Mouse (Mus musculus) myocyte (in vitro differentiated cells): ENCODE results near the gene Map2k2. TPM values are rescaled to one million over a fixed set of nuclear protein-coding genes. Genes with fewer than 3 reads are reported as not detected.

ENCODE experiments used
- H3K27me3 ChIP-seq: one replicate; pipeline ENCODE4 v1.6.1; 2011; ENCODE audit not compliant: control insufficient read depth, insufficient read depth, insufficient read length
- H3K36me3 ChIP-seq: one replicate; pipeline ENCODE4 v1.6.1; 2011; ENCODE audit not compliant: control insufficient read depth, insufficient read depth
- H3K4me2 ChIP-seq: one replicate; pipeline ENCODE4 v1.6.1; 2011; ENCODE audit warnings: low read depth, control low read depth
- H3K4me3 ChIP-seq: one replicate; pipeline ENCODE4 v1.5.1; 2011; ENCODE audit warnings: mild to moderate bottlenecking, control low read depth, moderate library complexity
- H3K79me2 ChIP-seq: one replicate; pipeline ENCODE4 v1.6.1; 2011; ENCODE audit not compliant: control insufficient read depth, insufficient read depth
- H3ac ChIP-seq: one replicate; pipeline ENCODE4 v1.6.1; 2011; ENCODE audit not compliant: control insufficient read depth, insufficient read length
- CEBPB ChIP-seq: IDR thresholded peaks from 2 replicates; pipeline ENCODE4 v1.6.1; 2011; ENCODE audit warnings: mild to moderate bottlenecking, moderate library complexity; ENCODE audit not compliant: poor library complexity, insufficient read depth, severe bottlenecking
- E2F4 ChIP-seq: IDR thresholded peaks from one replicate; pipeline ENCODE4 v1.6.1; 2011; ENCODE audit warnings: mild to moderate bottlenecking, control low read depth, moderate library complexity; ENCODE audit not compliant: insufficient read depth
- MAX ChIP-seq: IDR thresholded peaks from one replicate; pipeline ENCODE4 v1.6.1; 2011; ENCODE audit warnings: low read depth, mild to moderate bottlenecking, control low read depth
- MYOD1 ChIP-seq, 3 experiments: IDR thresholded peaks; one replicate each; pipeline ENCODE4 v1.6.1; 2011; ENCODE audit warnings: control low read depth in 2 of 3, low read depth in 2 of 3, mild to moderate bottlenecking in 2 of 3, moderate library complexity in 1 of 3; ENCODE audit not compliant: insufficient read length in 2 of 3, control insufficient read depth in 1 of 3
- MYOG ChIP-seq, 3 experiments: IDR thresholded peaks; one replicate each; pipeline ENCODE4 v1.6.1; 2011; ENCODE audit warnings: control low read depth in 2 of 3, low read depth in 2 of 3, mild to moderate bottlenecking in 2 of 3; ENCODE audit not compliant: insufficient read length in 2 of 3, control insufficient read depth in 1 of 3, insufficient read depth in 1 of 3
- POLR2A ChIP-seq: IDR thresholded peaks from one replicate; pipeline ENCODE4 v1.6.1; 2011; ENCODE audit warnings: low read depth, mild to moderate bottlenecking, control low read depth, moderate library complexity; ENCODE audit not compliant: insufficient read length
- POLR2AphosphoS2 ChIP-seq: IDR thresholded peaks from one replicate; pipeline ENCODE4 v1.6.1; 2011; ENCODE audit warnings: low read depth, control low read depth; ENCODE audit not compliant: insufficient read length
- REST ChIP-seq: IDR thresholded peaks from one replicate; pipeline ENCODE4 v1.6.1; 2011; ENCODE audit warnings: mild to moderate bottlenecking, control low read depth, moderate library complexity; ENCODE audit not compliant: insufficient read depth, insufficient read length
- SRF ChIP-seq: IDR thresholded peaks from one replicate; pipeline ENCODE4 v1.6.1; 2011; ENCODE audit warnings: low read depth; ENCODE audit not compliant: control insufficient read depth, insufficient read length
- TCF12 ChIP-seq: IDR thresholded peaks from one replicate; pipeline ENCODE4 v1.6.1; 2011; ENCODE audit warnings: mild to moderate bottlenecking, control low read depth; ENCODE audit not compliant: poor library complexity, insufficient read depth, severe bottlenecking
- TCF3 ChIP-seq: IDR thresholded peaks from one replicate; pipeline ENCODE4 v1.6.1; 2011; ENCODE audit warnings: low read depth, control low read depth; ENCODE audit not compliant: insufficient read length
- USF1 ChIP-seq: IDR thresholded peaks from one replicate; pipeline ENCODE4 v1.6.1; 2011; ENCODE audit warnings: low read depth, mild to moderate bottlenecking, control low read depth, moderate library complexity
- polyA plus RNA-seq: library from polyadenylated mRNA; unstranded; fragments of >200 nt; fragmentation: generic; extraction: Trizol; gene quantifications from one replicate; pipeline ENCODE4 v1.2.1, GENCODE M21; 2012; ENCODE audit warnings: missing spikeins

Map2k2 gene
- polyA plus RNA-seq, 1 experiment: 126 TPM

- TF ChIP-seq SRF (peak; percentile 74), MAX (no peak), CEBPB (peak; percentile 62; the same call in 1 of the 2 replicates), E2F4 (no peak), POLR2AphosphoS2 (peak; percentile 74), POLR2A (peak; percentile 82)
- Histone ChIP-seq H3K4me2 (peak overlapping the region; percentile 89), H3K4me3 (peak overlapping the region; percentile 94), H3K36me3 (no peaks in the 10 kb centered on the region), H3K27me3 (no peaks in the 10 kb centered on the region), H3ac (peak overlapping the region; percentile 73), H3K79me2 (peaks cover 47% of the 10 kb centered on the region)
Measured at GRCm38 (mm10) chr10:81137252-81138130, 31.8 kb downstream of the Map2k2 start.

GRCm38 (mm10) chr10:81138131-81138782 lies 32.5 kb downstream of the Map2k2 start:
- no peaks in the 10 kb centered on the region for H3K36me3 ChIP-seq
- H3K4me2 ChIP-seq: peak overlapping the region; percentile 89
- peak overlapping the region; percentile 94 for H3K4me3 ChIP-seq
- H3K79me2 ChIP-seq: peaks cover 55% of the 10 kb centered on the region
- H3K27me3 ChIP-seq: no peaks in the 10 kb centered on the region
- TF ChIP-seq MYOG (IDR thresholded peaks at IDR 0.05; ENCODE audit: control insufficient read depth in 1 of 3, insufficient read depth in 1 of 3, insufficient read length in 2 of 3, low read depth in 2 of 3) (peak in 1 of 3 experiments; percentile 65), MYOD1 (IDR thresholded peaks at IDR 0.05; ENCODE audit: control insufficient read depth in 1 of 3, insufficient read length in 2 of 3, low read depth in 2 of 3) (peak in 2 of 3 experiments; percentile 2 to 50), SRF (no peak)
- peak overlapping the region; percentile 73 for H3ac ChIP-seq

DNA sequence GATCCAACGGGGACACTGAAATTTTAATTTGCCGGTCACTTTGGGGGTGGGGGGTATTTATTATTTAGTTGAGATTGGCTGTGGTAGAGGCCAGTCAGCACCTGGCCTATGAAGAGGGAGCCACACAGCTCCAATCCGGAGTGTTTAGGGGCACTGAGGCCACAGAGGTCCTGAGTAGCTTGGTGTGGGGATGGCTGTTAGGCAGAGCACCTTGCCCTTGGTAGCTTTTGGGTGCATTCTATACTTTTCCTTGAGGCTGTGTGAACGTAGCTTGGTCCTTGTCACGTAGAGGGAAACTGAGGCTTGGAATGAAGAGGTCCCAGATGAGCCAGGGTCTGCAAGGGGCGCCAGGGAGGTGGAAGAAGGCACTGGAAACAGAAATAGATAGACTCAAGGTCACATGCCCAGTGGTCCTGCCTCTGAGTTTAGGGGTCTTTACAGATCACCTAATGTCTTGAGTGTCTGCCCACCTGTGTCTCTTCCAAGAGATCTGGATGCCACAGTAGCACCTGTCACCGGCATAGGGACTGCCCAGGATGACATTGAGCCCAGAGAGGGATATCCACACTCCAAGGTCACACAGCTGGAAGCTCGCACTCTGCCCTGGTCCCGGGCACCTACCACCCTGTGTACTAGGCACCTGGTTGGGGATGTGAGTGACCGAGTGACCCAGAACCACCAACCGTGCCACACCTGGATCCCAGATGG lies 33.3 kb downstream of the Map2k2 start:
- H3K36me3 ChIP-seq: no peaks in the 10 kb centered on the region
- no peaks in the 10 kb centered on the region for H3K27me3 ChIP-seq
- peak overlapping the region; percentile 89 for H3K4me2 ChIP-seq
- H3ac ChIP-seq: peak overlapping the region; percentile 73
- H3K79me2 ChIP-seq: peaks cover 62% of the 10 kb centered on the region
- TF ChIP-seq POLR2AphosphoS2: no peak
- TF ChIP-seq MYOD1 (IDR thresholded peaks at IDR 0.05; ENCODE audit: control insufficient read depth in 1 of 3, insufficient read length in 2 of 3, low read depth in 2 of 3): no peak
- TF ChIP-seq MAX: no peak
- no peak for TF ChIP-seq TCF12
- TF ChIP-seq CEBPB: no peak
- TF ChIP-seq SRF: no peak
- no peak for TF ChIP-seq REST
- no peak for TF ChIP-seq E2F4
- TF ChIP-seq USF1: no peak
- TF ChIP-seq POLR2A: no peak
- TF ChIP-seq TCF3: no peak
- TF ChIP-seq MYOG (IDR thresholded peaks at IDR 0.05; ENCODE audit: control insufficient read depth in 1 of 3, insufficient read depth in 1 of 3, insufficient read length in 2 of 3, low read depth in 2 of 3): no peak
- H3K4me3 ChIP-seq: peak overlapping the region; percentile 94

- peak overlapping the region; percentile 94 for H3K4me3 ChIP-seq
- no peaks in the 10 kb centered on the region for H3K36me3 ChIP-seq
- no peak for TF ChIP-seq TCF3
- TF ChIP-seq POLR2AphosphoS2: no peak
- H3K27me3 ChIP-seq: no peaks in the 10 kb centered on the region
- H3K4me2 ChIP-seq: peak overlapping the region; percentile 89
- no peak overlapping the region for H3ac ChIP-seq
- H3K79me2 ChIP-seq: peaks cover 64% of the 10 kb centered on the region
Measured at GRCm38 (mm10) chr10:81139529-81139846, 33.8 kb downstream of the Map2k2 start.

DNA sequence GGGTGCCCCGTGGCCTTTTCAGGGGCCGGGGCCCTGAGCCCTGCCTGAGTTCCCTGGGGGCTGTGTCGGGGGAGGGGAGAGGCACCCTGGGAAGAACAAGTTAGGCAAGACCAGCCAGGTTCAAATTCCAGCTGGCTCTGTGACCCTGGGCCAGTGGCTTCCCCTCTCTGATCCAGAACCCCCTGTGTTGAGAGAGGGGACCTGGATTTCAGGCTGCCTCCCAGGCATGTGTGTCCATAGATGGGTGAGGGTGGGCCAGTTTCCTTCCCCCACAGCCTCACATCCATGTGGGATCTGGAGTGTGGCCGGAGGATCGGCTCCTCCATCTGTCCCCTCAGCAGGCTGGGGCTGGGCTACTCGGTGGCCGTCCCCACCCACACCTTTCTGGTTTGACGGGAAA lies 34.3 kb downstream of the Map2k2 start:
- Histone ChIP-seq H3ac (no peak overlapping the region), H3K79me2 (peaks cover 66% of the 10 kb centered on the region), H3K4me3 (peak overlapping the region; percentile 94), H3K4me2 (peak overlapping the region; percentile 89), H3K27me3 (no peaks in the 10 kb centered on the region), H3K36me3 (peaks cover 3% of the 10 kb centered on the region)
- TF ChIP-seq CEBPB (no peak), MAX (no peak), TCF12 (no peak), USF1 (no peak), MYOG (IDR thresholded peaks at IDR 0.05; ENCODE audit: control insufficient read depth in 1 of 3, insufficient read depth in 1 of 3, insufficient read length in 2 of 3, low read depth in 2 of 3) (no peak), POLR2AphosphoS2 (no peak), POLR2A (no peak), TCF3 (no peak), E2F4 (no peak), REST (no peak), SRF (no peak), MYOD1 (IDR thresholded peaks at IDR 0.05; ENCODE audit: control insufficient read depth in 1 of 3, insufficient read length in 2 of 3, low read depth in 2 of 3) (no peak)
